Mouse (Mus musculus) stomach, embryonic 16.5 days (tissue): Measurements from ENCODE around the gene Neurog2. TPM values are rescaled to one million over a fixed set of nuclear protein-coding genes. Genes with fewer than 3 reads are reported as not detected.
A peak's percentile ranks its signal among the peaks of the same experiment; 100 is the strongest.

Source experiments
- ATAC-seq: fragments of 200-750 bp; cut with Nextera tagmentation; 2 replicates; pipeline ENCODE4 v1.8.0; 2017; ENCODE audit warnings: moderate number of reproducible peaks, moderate TSS enrichment; ENCODE audit not compliant: insufficient read depth, low FRiP score
- H3K27ac ChIP-seq: fragments of 300-500 bp; sonication (generic); 2 replicates; pipeline ENCODE4 v1.5.1; 2014; ENCODE audit warnings: low read length
- H3K27me3 ChIP-seq: fragments of 300-500 bp; sonication (generic); 2 replicates; pipeline ENCODE4 v1.6.1; 2014; ENCODE audit warnings: low read length, control low read depth, mixed read lengths; ENCODE audit not compliant: control insufficient read depth, insufficient read depth
- H3K36me3 ChIP-seq: fragments of 300-500 bp; sonication (generic); 2 replicates; pipeline ENCODE4 v1.6.1; 2014; ENCODE audit warnings: low read length; ENCODE audit not compliant: control insufficient read depth, insufficient read depth
- H3K4me1 ChIP-seq: fragments of 300-500 bp; sonication (generic); 2 replicates; pipeline ENCODE4 v1.6.1; 2014; ENCODE audit warnings: low read length, control low read depth, mixed read lengths; ENCODE audit not compliant: control insufficient read depth, insufficient read depth
- H3K4me2 ChIP-seq: fragments of 300-500 bp; sonication (generic); 2 replicates; pipeline ENCODE4 v1.6.1; 2014; ENCODE audit warnings: low read depth, low read length, mixed read lengths
- H3K4me3 ChIP-seq: fragments of 300-500 bp; sonication (generic); replicated peaks from 2 replicates; pipeline ENCODE4 v1.5.1; 2014; ENCODE audit warnings: mild to moderate bottlenecking, low read length
- H3K9ac ChIP-seq: fragments of 300-500 bp; sonication (generic); 2 replicates; pipeline ENCODE4 v1.6.1; 2014; ENCODE audit warnings: low read length
- H3K9me3 ChIP-seq: fragments of 300-500 bp; sonication (generic); replicated peaks from 2 replicates; pipeline ENCODE4 v1.6.1; 2016; ENCODE audit warnings: low read length, control low read depth; ENCODE audit not compliant: control insufficient read depth
- WGBS: fragments of 180-500 bp; shearing (Covaris S2); extraction: QIAGEN DNeasy Blood & Tissue Kit; methylation state at CpG from one replicate; pipeline ENCODE4 v1.1.7; 2014; 5-methylcytosine and 5-hydroxymethylcytosine counted together
- polyA plus RNA-seq: library from polyadenylated mRNA; unstranded; fragments of >200 nt; fragmentation: Nextera tagmentation; extraction: Ambion mirVana; gene quantifications from 2 replicates; pipeline ENCODE4 v1.2.1, GENCODE M21; 2015

Neurog2 gene
- polyA plus RNA-seq: 0.05 TPM in 1 of 2 replicates, not detected in the other

DNA sequence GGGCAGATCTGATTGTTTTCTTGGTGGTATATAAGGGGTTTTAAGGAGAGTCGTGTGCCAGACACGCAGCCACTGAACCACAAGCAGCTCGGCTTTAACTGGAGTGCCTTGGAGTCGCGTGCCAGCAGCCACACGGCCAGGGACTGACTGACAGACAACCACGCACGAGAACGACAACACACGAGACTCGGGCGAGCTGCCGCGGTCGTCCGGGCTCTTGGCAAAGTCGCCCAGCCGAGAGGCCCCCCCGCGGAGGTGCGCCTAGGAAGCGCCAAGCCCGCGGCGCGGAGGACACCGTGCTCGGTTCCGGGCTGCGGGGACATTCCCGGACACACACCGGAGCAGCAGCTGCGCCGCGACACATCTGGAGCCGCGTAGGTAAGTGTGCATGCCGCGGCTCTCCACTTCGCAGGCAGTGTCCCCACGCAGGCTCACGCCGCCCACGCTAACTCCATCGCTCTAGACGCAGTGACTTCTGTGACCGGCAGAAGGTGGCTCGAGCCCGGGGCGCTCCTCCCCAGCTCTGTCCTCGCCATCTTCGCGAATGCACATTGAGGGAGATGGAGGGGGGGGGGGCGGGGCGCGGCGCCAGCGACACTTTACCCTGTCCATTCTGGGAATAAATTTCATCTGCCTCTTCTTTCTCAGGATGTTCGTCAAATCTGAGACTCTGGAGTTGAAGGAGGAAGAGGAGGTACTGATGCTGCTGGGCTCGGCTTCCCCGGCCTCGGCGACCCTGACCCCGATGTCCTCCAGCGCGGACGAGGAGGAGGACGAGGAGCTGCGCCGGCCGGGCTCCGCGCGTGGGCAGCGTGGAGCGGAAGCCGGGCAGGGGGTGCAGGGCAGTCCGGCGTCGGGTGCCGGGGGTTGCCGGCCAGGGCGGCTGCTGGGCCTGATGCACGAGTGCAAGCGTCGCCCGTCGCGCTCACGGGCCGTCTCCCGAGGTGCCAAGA is at the start of gene Neurog2:
Gene Neurog2, plus strand, starts transcription at position 56 of the 953 bp plus-strand sequence.
- H3K27me3 ChIP-seq: peaks cover 79% of the 10 kb centered on the region
- WGBS: under 1% methylated on average over 92 of the region's 92 CpGs

DNA sequence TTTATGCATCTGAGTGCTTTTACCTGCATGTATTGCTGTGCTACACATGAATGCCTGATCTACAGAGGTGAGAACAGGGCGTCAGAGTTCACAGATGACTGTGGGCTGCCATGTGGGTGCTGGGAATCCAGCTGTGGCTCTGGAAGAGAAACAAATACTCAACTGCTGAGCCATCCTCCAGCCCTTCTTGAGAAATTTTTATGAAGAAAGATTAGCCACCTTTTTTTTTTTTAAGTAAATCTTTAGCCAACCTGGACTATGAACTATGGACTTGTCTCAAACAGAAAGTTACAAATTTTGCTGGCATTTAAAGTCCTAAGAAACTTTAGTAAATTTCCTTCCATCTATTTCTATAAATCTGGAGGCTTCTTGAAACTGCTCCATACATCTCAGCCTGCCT is 35.8 kb upstream of the Neurog2 start:
- Histone ChIP-seq H3K27me3 (no peaks in the 10 kb centered on the region), H3K36me3 (no peaks in the 10 kb centered on the region), H3K4me3 (no peak overlapping the region), H3K4me2 (no peak overlapping the region), H3K9ac (no peak overlapping the region), H3K4me1 (no peaks in the 10 kb centered on the region), H3K9me3 (no peaks in the 10 kb centered on the region), H3K27ac (no peak overlapping the region)
- 79% methylated on average over 1 of the region's 1 CpGs for WGBS
- no peak for ATAC-seq

More for the DNA sequence above, at the start of gene Neurog2:
- Histone ChIP-seq H3K9me3 (no peaks in the 10 kb centered on the region), H3K36me3 (no peaks in the 10 kb centered on the region), H3K4me3 (peak within 1 kb of the TSS; percentile 43), H3K27ac (no peak within 1 kb of the TSS), H3K9ac (no peak within 1 kb of the TSS), H3K4me1 (peaks cover 26% of the 10 kb centered on the region), H3K4me2 (peak within 1 kb of the TSS; percentile 60)
- ATAC-seq: no peak; the same call in 1 of the 2 replicates

DNA sequence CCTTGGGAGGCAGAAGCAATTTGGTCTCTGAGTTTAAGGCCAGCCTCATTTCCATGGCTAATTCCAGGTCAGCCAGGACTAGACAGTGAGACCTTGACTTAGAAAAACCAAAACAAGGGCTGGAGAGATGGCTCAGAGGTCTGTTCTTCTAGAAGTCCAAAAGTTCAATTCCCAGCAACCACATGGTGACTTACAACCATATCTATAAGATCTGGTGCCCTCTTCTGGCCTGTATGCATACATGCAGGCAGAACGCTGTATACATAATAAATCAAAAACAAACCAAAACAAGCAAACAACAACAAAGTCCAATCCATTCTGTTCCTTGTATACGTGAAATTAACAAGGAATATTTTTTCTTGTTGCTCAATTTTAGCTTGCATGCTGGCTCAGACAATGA is 24.8 kb upstream of the Neurog2 start:
- WGBS: 91% methylated on average over 2 of the region's 2 CpGs
- Histone ChIP-seq H3K4me2 (no peak overlapping the region), H3K9me3 (no peaks in the 10 kb centered on the region), H3K4me3 (no peak overlapping the region), H3K36me3 (peaks cover 7% of the 10 kb centered on the region; the same call in 1 of the 2 replicates), H3K27ac (no peak overlapping the region), H3K4me1 (no peaks in the 10 kb centered on the region), H3K27me3 (no peaks in the 10 kb centered on the region), H3K9ac (no peak overlapping the region)
- ATAC-seq: no peak

DNA sequence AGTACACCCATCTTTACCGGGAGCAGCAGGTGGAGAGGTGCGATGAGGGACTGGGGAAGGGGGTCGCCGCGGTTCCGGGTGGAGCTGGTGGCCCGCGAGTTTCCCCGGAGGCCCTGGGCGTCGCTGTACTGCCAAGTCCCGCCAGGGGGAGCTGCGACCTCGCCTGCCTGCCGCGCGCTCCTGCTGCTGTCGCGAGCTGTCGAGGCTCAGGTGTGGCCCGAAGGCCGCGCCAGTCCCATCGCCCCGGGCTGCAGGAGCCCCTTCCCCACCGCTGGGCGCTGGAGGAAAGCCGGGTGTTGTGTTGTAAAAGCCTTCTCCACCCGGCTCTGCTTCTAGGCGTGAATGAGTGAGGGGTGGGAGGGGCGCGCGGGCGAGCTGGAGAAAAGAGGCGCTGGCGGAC is 7.6 kb upstream of the Neurog2 start:
- peaks cover 46% of the 10 kb centered on the region for H3K27me3 ChIP-seq
- ATAC-seq: peak; percentile 53; the same call in 1 of the 2 replicates
- under 1% methylated on average over 36 of the region's 36 CpGs for WGBS

DNA sequence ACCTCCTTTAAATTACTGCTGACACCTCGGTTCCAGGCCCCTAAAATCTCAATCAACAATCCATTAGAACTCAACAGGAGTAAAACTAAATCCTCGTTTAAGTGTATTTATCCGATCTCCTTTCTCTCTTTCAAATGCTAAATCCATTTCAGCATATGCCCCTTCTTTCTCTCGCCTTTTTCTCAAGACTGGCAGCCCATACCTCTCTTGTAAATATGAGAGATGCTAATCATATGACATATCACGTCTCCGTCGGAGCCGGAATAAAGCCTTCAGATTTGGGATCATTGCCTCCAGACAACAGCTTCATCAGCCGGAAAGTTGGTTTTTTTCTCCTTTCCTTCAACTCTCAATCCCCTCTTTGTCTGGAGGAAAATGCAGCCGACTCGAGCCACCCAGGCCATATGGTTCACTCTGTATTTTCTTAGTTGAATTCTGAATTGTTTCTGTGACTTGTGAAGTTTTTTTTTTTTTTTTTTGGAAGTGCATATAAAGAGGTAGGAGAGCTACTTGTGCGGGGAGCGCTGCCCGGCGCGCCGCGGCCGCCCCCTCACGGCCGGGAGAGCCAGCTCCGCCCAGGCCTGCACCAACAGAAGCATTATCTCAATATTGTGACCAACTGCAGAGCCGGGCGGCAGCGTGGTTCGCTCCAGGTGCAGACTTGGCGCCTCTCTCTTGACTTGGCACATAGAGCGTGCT is 7.1 kb upstream of the Neurog2 start:
- H3K27me3 ChIP-seq: peaks cover 51% of the 10 kb centered on the region
- no peak overlapping the region for H3K9ac ChIP-seq
- ATAC-seq: no peak
- H3K27ac ChIP-seq: no peak overlapping the region
- no peaks in the 10 kb centered on the region for H3K36me3 ChIP-seq
- peaks cover 4% of the 10 kb centered on the region; the same call in 1 of the 2 replicates for H3K4me1 ChIP-seq
- H3K4me3 ChIP-seq: peak overlapping the region; percentile 46
- no peaks in the 10 kb centered on the region for H3K9me3 ChIP-seq
- WGBS: 2% methylated on average over 28 of the region's 28 CpGs
- H3K4me2 ChIP-seq: peak overlapping the region; percentile 76

More for the DNA sequence above, 7.6 kb upstream of the Neurog2 start:
- peak overlapping the region; percentile 46 for H3K4me3 ChIP-seq
- H3K4me1 ChIP-seq: peaks cover 4% of the 10 kb centered on the region; the same call in 1 of the 2 replicates
- no peaks in the 10 kb centered on the region for H3K36me3 ChIP-seq
- no peak overlapping the region for H3K27ac ChIP-seq
- peak overlapping the region; percentile 76 for H3K4me2 ChIP-seq
- no peak overlapping the region for H3K9ac ChIP-seq
- no peaks in the 10 kb centered on the region for H3K9me3 ChIP-seq

DNA sequence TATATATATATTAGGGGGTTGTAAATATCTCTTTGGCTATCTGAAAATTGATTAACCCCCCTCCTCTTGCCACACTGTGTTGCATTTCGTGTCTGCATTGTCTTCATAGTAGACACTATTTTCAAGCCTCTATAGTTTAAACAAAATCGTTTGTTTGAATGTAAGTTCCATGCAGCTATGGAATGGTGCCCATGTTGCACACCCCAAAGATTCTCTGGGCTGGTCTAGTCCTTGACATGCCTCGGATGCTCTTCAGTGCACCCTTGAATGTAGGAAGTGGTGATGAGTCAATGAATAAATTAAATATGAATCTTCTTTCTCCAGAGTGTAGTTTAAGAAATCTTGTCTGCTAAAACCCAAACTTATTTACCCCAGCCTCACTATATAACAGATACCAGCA is 6.4 kb upstream of the Neurog2 start:
- Histone ChIP-seq H3K36me3 (no peaks in the 10 kb centered on the region), H3K27me3 (peaks cover 57% of the 10 kb centered on the region)

DNA sequence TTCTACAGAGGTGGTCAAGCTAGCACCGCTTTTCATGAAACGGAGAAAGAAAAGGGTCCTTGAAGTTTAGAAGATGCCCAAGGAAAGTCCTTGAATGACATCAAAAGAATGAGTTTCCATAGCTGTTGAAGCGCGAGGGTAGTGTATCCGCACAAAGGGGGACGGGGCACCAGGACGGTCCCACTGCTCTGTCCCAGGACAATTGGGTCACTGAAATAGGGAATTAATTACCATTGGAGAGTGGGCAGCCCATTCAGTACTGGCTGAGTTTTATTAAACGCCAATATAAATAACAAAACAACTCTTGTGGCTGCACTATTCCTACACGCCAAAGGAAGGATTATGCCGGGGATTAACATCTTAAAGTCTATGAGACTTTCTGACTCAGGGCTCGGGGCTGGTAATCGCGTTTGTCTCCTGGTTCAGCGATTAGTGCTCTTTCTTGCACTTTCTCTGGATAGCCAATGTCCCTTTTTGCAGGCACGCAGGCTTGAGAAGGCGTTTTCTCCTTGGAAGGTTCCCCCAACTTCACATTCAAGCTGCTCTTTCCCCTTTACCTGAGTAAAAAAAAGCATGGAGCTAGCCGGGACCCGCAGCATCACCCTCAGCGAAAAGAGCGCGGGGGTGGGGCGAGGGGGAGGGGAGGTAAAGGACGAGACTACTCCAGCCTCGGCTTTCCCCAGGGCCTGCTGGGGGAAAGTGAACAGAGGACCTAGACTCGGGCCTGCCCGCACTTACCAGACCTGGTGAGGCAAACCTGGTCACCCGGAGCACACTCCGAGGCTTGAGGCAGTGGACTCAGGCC is 5.6 kb upstream of the Neurog2 start:
- Histone ChIP-seq H3K4me1 (peaks cover 8% of the 10 kb centered on the region), H3K9me3 (no peaks in the 10 kb centered on the region), H3K36me3 (no peaks in the 10 kb centered on the region), H3K27ac (no peak overlapping the region), H3K4me3 (no peak overlapping the region), H3K4me2 (no peak overlapping the region), H3K27me3 (peaks cover 66% of the 10 kb centered on the region), H3K9ac (no peak overlapping the region)
- WGBS: 3% methylated on average over 28 of the region's 28 CpGs
- ATAC-seq: no peak

More for the DNA sequence above, 6.4 kb upstream of the Neurog2 start:
- H3K4me3 ChIP-seq: no peak overlapping the region
- no peak overlapping the region for H3K9ac ChIP-seq
- WGBS: 9% methylated on average over 3 of the region's 3 CpGs
- no peak for ATAC-seq
- no peak overlapping the region for H3K4me2 ChIP-seq
- H3K4me1 ChIP-seq: peaks cover 4% of the 10 kb centered on the region; the same call in 1 of the 2 replicates
- no peaks in the 10 kb centered on the region for H3K9me3 ChIP-seq
- H3K27ac ChIP-seq: no peak overlapping the region

DNA sequence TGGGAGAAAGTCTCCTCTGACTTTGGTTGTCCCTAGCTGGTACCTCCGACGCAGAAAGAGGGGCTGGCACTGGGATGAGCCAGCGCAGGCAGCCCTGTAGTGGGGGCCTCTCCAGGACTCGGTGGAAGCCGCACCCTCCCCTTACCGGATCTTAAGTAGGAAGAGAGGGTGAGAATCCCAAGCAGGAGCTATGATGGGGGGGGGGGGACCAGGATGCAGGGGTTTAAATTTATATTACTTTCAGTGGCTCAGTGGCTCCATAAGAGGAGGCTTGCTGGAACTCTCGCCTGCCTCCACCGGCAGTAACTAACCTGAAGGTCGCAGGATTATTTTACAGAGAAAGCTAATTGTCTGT is 5.0 kb upstream of the Neurog2 start:
- H3K27me3 ChIP-seq: peaks cover 71% of the 10 kb centered on the region
- no peak overlapping the region for H3K9ac ChIP-seq
- 0 out of 2 replicates have a peak overlapping the region, but pooled peaks have one; percentile 5 for H3K4me3 ChIP-seq
- no peaks in the 10 kb centered on the region for H3K9me3 ChIP-seq
- H3K4me2 ChIP-seq: no peak overlapping the region
- 2% methylated on average over 9 of the region's 9 CpGs for WGBS
- ATAC-seq: no peak
- peaks cover 14% of the 10 kb centered on the region for H3K4me1 ChIP-seq
- no peak overlapping the region for H3K27ac ChIP-seq
- H3K36me3 ChIP-seq: no peaks in the 10 kb centered on the region
